Mouse (Mus musculus): ENCODE measurements at regions not wholly inside any gene's neighbourhood (a gene's known extent, or its start where the extent isn't known, plus 50 kb on each side); places are given as distances from the start of the nearest gene placed in this dataset.

GRCm38 (mm10) chr6:147371737-147372136 lies 103.9 kb upstream of the Ccdc91 start:
- no peak for TF ChIP-seq E2F4 (IDR thresholded peaks at IDR 0.05; ENCODE audit: insufficient read depth)
- no peak for TF ChIP-seq POLR2A (IDR thresholded peaks at IDR 0.05; ENCODE audit: insufficient read length, low read depth)
- no peak for TF ChIP-seq CEBPB (IDR thresholded peaks at IDR 0.05; ENCODE audit: insufficient read depth, poor library complexity, severe bottlenecking)
- no peak for TF ChIP-seq MAX (IDR thresholded peaks at IDR 0.05; ENCODE audit: low read depth)
- no peak for TF ChIP-seq TCF12 (IDR thresholded peaks at IDR 0.05; ENCODE audit: insufficient read depth, poor library complexity, severe bottlenecking)
- no peak for TF ChIP-seq REST (IDR thresholded peaks at IDR 0.05; ENCODE audit: insufficient read depth, insufficient read length)
- no peak for TF ChIP-seq USF1 (IDR thresholded peaks at IDR 0.05; ENCODE audit: low read depth)
